Mouse (Mus musculus): ENCODE measurements around the gene Ehbp1l1.

Gene Ehbp1l1

DNA sequence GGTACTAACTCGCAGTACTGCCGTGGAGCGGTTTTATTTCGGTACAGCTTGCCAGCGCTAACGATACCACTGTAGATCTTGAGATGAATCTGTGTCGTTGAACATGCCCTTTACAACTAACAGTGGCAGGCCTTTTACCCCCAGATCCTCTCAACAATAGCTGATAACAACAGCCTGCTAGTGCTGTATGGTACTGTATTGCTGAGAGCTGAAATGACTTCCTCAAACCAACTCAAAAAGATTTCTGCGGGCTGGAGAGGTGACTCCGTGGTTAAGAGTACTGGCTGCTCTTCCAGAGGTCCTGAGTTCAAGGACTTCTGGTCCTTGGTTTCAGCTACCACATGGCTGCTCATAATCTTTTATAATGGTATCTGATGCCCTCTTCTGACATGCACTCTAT, 8.2 kb upstream of the Ehbp1l1 start:
- DNase-seq (ENCODE audit: extremely low spot score), result no peak

DNA sequence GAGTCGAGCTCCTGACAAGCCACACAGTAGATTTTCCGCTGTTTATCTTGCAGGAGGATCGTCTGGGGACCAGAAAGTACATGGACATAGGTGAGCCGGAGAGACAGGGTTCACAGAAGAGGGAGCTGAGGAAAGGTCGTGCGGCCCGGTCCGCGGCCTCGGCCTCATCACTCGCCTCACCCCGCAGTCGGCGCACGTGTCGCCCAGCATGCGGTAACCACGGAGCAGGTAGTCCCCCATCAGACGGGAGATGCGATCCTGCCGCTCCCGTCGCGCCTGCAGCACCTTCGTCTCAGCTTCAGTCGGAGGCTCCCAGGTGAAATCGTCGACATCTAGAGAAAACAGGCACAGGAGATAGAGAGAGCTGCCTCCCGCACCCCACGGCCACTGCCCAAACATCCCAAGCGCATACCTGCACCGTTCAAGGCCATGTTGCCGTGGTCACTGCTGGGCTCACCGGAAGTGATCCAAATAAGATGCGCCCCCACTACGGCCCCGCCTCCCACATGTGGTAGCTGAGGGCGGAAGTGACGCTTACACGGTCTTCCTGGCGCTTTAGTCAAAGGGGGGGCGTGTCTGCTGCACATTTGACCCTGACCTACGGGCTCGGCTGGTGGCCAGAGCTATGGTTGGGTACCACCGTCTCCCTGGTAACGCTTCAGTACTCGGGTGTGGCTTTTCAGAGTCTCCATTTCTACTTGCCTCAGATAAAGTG, 5.3 kb upstream of the Ehbp1l1 start:
- peak; percentile 96 for DNase-seq (ENCODE audit: extremely low spot score)

DNA sequence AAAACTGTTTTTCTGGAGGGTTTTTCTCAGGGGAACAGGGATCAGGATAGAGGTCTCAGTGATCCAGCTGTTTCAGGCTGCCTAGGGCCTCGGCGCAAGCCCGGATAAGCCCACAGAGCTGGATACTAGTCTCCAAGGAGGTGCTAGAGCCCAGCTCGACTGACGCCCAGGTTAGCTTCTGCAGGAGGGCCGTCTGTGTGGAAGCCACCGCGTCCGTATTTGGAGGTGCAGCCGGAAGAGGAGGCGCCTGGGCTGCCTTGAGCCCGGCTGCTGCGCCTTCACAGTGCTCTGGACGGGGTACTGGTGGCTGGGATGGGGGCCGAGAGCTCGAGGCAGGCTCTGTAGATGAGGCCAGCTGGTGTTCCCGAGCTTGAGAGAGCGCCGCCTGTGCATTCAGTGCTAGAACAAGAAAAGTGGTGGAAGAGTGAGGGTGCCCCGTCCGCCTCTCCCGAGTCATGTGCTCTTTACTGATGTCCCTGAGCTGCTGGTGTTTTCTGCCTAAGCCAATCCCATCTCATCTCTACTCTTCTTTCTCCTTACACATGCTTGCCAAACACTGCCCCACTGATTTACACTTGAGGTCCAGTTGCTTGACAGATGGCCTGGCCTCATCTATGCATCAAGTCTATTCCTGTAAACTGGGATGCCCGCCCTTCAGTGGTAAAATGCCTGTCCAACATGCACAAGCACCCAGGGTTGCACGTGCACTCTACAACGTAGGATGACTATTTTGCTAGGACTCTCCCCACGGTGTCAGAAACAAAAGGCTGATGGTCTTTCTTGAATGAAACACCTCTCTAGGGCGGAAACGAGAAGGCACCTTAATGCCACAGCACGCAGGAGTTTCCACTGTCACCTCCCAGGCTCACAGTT, 4.4 kb upstream of the Ehbp1l1 start:
- no peak for DNase-seq (ENCODE audit: extremely low spot score)

DNA sequence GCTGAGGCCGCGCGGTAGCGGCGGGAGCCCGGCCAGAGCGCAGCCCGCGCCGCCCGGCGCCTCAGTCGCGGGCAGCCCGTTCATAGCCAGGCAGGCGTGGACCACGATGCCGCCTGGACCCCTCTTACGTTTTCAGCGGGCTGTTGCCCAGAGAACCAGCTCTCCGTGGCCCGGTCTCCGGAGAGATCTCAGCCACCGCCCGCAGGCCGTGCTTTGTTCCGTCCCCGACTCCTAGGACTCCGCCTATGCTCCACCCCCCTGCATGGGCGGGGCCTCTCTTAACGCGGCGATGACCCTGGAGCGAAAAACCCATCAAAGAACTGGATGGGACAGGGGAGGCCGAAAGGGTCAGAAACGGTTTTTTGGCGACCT, 3.3 kb upstream of the Ehbp1l1 start, which contains the start of gene Fam89b:
Fam89b (minus strand) TSS at position 210 of the 372 bp plus-strand sequence.
- DNase-seq (ENCODE audit: extremely low spot score), result peak; percentile 89

DNA sequence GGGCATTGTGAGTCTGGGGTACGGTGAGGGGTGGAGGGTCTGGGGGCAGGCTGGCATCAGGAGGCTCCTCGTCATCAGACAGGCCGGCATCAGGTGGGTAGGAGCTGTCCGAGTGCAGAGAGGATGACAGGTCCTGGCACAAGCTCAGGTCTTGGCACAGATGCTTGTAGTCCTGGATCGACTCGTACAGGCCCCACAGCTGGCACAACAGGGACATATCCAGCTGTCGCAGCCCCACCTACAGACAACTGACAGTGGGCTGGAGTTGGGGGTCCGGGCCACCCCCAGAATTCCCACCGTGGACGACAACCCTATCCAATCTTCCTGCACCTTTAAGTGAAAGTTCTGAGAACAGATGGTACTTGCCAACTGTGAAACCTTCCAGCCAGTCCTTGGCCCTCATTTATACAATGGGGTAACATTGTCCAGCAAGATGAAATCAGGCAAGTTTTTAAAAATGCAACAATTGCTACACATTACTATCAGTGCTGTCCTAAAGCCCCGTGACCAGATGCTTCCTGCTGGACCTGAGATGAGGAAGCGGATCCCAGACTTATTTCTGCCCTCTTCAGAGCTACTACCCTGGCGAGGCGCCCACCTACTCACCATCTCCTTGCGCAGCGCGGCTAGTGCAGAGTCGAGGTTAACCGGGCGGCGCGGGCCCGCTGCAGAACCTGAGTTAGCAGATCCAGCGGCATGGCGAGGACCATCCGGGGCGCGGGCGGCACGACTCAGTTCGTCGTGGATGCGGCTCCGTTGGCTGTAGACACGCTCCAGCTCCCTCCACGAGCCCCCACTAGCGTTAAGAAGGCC, 2.7 kb upstream of the Ehbp1l1 start:
- no peak for DNase-seq (ENCODE audit: extremely low spot score)

DNA sequence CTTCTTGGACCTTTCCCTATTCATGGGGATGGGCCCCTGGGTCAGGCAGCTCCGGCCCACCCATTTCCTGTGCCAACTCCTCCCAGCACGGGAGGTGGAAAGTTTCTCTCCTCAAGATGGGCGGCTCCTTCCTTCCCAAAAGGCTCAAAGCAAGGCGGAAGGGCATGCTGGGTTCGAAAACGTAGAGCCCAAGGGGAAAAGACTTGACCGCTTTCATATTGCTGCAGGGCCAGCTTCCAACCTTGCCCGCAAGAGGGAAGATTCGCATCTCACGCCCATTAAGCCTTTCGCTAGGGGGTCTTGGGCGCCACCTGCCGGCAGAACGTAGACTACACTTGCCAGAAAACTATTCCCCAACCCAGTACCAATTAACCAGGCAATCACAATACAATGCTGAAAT, 1.6 kb upstream of the Ehbp1l1 start:
- peak; percentile 86 for DNase-seq (ENCODE audit: extremely low spot score)

DNA sequence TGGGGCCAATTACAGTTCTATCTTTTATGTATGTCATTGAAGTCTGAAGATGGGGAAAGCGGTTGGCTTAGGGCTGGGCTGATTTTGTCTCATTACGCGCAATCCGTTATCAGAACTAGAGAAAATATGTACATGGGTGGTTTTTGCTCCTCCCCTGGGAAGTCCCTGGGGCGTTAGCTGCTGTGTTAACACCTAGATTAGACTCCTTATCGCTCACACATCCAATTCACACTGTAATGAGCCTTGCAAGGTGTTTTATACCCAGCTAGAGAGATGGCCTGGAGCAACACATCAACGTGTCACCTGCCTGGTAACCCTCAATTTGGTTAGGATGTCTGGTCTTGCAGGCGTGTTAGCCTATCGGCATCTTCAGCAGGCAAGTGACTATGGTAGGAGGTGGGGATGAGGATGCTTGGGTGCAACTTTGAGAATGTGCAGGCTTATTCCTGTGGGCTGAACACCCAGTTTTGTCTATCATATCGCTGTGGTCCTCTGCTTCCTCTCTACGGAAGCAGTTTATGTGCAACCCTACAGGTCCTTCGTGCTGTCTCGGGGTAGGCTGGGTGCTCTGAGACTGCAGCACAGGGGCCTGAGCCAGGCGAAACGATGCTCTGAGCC, 953 bp upstream of the Ehbp1l1 start:
- DNase-seq (ENCODE audit: extremely low spot score), result no peak

DNA sequence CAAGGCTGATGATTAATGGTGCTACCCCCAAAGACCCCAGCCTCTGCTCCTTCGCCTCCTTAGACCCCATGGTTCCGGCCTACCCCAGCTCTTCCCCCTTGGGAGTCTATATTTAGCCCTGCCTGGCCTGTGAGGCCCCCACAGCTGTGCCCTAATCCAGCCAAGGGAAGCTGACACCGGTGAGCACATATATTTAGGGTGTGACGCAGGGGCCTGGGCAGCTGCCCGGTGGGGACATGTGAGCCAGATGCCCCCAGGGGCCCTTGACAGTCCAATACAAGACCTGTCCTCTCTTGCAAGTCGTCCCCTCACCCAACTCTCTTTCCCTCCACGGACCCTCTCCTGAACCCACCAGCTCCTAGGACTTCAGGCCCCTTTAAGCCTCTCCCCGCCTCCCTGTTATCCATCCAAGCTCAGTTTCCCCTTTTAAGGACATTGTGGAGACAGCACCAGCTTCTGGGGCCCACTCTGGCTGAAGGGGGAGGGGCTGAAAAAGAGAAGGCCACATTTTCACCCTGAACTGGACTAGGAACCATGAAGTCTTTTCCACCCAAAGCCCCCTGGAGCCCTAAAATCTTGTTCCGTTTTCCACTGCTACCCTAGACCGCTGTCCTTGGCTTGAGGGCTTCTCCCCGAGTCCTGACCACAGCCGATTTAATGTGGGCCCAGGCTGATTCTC, 949 bp downstream of the Ehbp1l1 start:
- DNase-seq (ENCODE audit: extremely low spot score), result no peak

DNA sequence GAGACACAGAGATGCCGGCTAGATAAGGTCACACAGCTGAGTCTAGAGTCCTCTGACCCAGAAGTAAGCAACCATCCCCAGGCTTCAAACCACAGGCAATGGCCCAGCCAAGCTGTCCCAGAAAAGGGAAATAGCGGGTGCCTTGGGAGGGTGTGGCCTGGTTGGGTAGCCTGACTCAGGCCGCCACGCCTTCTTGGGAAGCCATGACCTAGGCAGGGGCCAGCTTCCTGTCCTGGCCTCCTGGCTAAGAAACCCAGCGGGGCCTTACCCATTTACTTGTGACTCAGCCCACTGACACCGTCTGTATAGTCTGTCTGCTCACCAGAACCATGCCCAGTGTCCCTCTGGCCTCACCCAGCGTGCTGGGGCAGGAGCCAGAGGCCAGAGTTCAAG, 1.6 kb downstream of the Ehbp1l1 start:
- DNase-seq (ENCODE audit: extremely low spot score), result no peak

DNA sequence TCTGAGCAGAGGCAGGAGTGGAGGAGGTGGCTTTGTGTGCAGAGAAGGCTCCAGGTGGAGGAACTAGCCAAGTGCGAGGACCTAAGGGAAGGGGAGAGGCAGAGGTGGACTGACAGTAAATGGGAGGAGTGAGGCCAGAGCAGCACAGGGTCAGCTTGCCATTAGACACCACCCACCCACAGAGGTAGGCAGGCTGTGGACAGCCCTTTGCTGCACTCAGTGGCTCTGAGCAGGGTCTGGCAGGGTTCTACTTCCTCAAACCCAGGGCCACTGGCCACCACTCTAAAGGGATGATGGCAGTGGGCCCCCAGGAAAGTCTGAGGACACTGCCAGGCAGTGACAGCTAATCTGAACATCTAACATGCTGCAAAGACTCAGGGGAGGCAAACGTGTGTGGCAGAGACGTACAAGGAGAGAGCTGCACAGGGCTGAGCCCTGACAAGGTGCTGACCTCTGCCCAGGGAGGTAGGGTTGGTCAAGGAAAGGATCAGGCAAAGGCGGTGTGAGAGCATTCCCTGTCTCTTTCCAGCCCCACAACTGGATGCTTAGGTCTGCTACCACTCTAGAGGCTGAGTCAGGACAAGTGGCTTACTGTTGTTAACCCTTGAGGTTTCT, 2.1 kb downstream of the Ehbp1l1 start:
- DNase-seq (ENCODE audit: extremely low spot score), result no peak

DNA sequence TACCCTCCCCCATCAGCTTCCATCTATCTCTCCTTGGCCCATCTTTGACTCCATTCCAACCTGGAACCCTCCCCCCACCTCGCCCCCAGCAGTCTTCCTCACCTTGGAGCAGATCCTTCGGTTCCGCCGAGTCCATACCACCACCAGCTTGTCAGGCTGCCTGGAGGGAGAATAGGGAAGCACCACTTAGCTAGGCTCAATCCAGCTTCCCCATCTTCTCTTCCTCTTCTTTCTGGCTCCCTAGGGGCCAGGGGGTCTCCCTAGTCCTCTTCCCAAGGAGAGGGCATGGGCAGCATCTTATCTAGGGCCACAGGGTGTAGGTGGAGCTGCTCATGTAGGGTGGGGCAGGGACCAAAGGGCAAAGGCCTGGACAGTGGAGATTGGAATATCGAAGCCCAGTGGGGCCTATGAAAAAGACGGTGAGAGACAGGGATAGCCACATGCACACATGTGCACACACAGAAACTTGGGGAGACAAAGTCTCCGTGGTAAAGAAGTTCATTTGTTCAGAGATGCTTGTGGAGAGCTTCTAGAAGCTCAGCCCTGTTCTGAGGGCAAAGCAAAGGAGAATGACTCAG, 3.2 kb downstream of the Ehbp1l1 start:
- no peak for DNase-seq (ENCODE audit: extremely low spot score)

DNA sequence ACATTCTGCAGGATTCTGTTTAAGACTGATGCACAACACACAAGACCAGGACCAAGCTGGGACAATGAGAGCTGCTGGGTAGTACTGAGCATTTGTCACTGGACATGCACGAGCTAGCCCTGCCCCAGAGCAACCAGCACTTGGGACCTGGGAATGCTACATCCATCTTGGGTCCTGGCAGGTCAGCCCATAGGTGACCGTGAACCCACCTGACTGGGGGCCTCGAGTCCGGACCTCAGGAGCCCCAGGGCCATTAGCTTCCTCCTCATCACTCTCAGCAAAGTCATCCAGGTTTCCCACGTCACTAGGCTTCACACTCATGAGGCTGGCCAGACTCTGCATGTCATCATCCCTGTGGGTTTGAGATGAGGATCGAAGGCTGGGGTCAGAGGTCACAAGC, 4.9 kb downstream of the Ehbp1l1 start:
- DNase-seq (ENCODE audit: extremely low spot score), result no peak

DNA sequence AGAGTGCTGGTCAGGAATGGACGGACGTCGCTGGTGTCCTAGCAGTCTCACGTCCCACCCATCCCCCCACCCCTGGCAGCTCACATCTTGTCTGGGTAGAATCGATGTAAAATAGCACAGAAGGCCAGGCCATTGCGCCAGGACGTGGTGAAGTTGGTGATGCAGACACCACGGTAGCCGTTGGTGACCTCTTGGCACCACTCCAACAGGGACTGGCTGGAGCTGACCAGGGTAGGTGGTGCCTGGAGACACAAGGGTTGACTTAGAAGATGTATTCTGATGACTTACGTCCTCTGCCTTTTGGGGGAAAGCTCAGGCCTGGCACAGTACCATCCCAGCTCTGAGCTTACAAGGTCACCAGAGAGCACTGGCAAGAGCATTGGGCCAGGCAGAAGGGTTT, 9.2 kb downstream of the Ehbp1l1 start:
- no peak for DNase-seq (ENCODE audit: extremely low spot score)

DNA sequence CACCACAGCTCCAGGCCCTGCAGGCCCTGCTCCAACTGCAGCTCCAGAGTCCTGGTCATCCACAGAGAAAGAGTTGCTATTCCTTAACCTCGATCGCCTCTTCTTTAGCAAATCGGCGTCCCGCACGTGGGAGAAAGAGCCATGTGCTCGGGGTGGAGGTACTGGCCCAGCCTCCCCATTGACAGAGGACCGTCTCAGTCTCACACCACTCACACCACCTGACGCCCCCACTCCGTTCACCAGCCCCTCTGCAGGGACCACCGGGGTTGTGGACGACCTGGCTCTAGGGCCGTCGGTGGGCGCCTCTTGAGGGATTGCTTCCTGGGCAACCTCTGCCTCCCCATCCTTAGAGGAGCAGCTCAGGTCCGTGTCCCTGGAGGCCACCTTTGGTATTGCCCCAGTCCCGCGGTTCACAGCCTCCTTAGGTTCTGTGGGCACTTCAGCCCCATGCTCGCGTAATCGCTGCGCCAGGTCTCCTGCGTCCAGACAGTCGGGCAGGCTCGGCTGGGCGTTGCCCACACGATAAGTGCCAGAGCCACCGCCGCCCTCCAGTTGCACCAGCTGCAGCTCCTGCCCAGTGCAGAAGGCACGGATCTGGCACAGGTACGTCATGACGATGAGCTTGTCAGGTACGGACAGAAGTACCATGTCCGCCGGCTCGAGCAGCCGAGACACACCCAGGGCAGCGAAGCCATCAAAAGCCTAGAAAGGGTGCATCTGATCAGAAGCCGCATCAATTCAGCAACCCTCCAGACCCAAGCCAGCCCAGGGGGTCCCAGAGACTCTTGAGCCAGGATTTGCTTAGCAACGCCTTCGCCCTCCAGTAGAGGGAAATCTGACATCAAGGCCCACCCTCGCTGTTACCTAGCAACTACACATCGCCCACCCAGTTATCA, 10.1 kb downstream of the Ehbp1l1 start:
- peak; percentile 53 for DNase-seq (ENCODE audit: extremely low spot score)

DNA sequence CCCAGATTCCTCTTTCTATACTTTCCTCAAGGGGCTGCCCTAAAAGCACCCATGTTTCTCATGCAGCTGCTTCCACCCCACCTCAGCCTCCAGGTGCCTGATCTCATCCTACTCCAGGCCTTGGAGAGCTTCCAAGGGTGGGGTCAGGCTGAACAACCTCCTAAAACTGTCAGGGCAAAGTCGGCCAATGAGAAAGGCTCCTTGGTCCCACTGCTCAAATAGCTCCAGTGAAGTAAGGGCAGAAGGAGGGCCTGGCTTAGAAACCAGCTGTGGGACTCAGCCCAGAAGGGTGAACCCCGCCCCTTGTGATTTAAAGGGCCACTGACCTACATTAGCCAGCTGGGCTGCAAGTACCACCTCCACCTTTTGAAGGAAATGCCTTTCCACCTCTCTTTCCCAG, 12.4 kb downstream of the Ehbp1l1 start:
- DNase-seq (ENCODE audit: extremely low spot score), result no peak

DNA sequence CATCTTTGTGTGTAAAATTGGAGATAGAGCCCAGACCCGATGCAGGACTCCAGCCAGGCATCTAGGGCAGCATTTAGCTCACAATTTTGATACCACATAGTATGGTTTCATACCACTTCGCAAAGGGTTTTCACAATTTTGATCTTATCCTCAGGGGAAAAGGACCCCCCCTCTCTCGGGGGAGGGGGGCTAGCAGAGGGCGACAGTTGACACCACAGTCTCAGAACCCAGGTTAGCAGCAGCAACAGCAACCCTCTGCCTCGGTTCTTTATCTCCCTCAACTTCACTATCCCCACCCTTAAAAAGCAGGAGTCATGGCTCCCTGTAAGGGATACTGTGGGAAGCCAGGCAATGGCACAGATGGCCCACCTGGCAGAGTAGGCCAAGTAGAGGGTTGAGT, 12.9 kb downstream of the Ehbp1l1 start:
- DNase-seq (ENCODE audit: extremely low spot score), result no peak

DNA sequence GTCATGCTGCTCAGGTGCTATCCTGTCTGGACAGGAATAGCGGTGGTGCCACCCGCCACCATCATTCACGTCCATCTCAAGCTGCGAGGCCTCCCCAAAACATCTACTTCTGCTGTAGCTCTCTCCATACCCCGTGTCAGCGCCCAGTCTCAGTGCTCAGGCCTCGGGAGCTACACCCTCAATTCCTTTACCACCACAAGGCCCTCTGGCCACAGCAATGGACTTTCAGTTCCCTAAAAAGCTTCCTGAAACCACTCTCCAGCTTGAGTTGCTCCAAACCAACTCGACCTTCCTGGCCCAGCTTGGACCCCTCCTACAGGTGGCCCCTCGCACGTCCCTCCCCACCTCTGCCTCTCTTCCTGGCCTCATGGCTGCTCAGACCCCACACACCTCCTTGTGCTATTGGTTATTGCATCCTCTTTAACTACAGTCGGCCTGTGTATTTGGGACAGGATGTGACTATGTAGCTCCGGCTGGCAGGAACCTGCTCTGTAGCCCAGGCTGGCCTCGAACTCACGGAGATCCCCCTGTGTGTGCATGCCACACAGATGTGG, 14.1 kb downstream of the Ehbp1l1 start:
- no peak for DNase-seq (ENCODE audit: extremely low spot score)

DNA sequence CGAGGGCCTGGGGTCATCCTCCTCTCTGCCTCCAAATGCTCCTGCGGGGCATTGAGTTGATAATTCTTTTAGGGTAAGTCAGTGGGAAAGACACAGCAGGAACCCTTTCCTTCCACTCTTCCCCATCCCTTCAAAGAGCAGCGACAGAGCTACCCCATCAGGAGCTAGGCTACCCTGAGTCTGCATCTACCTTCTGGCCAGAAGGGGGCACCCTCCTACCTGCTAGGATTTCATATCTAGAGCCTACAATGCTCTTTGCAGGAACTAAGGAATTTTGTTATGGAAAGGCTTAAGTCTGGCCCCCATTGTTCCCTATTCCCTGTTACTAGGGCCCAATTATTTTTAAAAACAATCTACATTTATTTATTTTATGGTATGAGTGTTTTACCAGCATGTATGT, 14.9 kb downstream of the Ehbp1l1 start:
- DNase-seq (ENCODE audit: extremely low spot score), result no peak

DNA sequence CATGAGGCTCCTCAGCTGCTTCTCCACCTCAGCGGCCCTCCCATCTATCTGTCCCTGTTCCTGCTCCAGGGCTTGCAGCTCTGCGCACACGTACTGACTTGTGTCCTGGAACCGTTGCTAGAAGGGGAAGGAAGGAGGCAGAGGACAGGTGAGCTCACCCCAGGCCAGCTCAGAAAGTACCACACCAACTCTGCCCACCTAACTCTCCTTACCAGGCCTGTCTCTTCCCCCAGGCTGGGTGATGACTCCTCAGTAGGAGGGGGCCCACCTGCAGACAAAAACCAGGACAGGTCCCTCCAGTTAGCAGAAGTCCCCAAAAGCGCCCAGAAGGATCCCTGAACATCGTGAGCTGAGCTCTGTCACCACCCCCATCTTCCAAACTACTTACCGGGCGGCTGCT, 15.5 kb downstream of the Ehbp1l1 start:
- DNase-seq (ENCODE audit: extremely low spot score), result no peak

Measured in embryo, embryonic 9.5 days (tissue).